Mouse (Mus musculus) monocyte, adult 59 days (primary cell): ENCODE measurements around the gene Stpg4. TPM values are rescaled to one million over a fixed set of nuclear protein-coding genes. Genes with fewer than 3 reads are reported as not detected.

Source experiments
- total RNA-seq, 2 experiments: library from RNA; stranded (reverse); gene quantifications; one replicate each; pipeline ENCODE4 v1.2.4; 2023

The Stpg4 gene
- not detected for total RNA-seq

GRCm38 (mm10) chr17:87427511-87427910, at the start of gene Stpg4:
Stpg4 (minus strand) TSS chr17:87427741.

GRCm38 (mm10) chr17:87446767-87447611, 19.4 kb upstream of the Stpg4 start, which contains the start of gene Calm2:
Calm2 (minus strand) TSS chr17:87446935.

Other genes with a start within 250 kb of the Stpg4 start
- gene Mcfd2, start 161.8 kb downstream of the Stpg4 start, total RNA-seq: 10 to 100 TPM; 46.3 to 51.5 TPM
- 100 to 1,000 TPM; 323 to 334 TPM for gene Ttc7, start 144.9 kb downstream of the Stpg4 start, total RNA-seq
- gene Calm2, start 19.2 kb upstream of the Stpg4 start, total RNA-seq: 100 to 1,000 TPM; 388 to 416 TPM
- gene Epcam, start 208.2 kb upstream of the Stpg4 start, total RNA-seq: under 1 TPM; 0.30 to 0.58 TPM
- gene Msh2, start 244.6 kb upstream of the Stpg4 start, total RNA-seq: 10 to 100 TPM; 13.6 to 13.9 TPM